Mouse (Mus musculus) R1 (cell line): ENCODE results near the gene Tnfaip8l3.

Source experiments
- DNase-seq: peaks from one replicate; pipeline ENCODE4 v3.0.0-alpha.2; 2018; ENCODE audit warnings: low read depth, low spot score

Tnfaip8l3 gene

DNA sequence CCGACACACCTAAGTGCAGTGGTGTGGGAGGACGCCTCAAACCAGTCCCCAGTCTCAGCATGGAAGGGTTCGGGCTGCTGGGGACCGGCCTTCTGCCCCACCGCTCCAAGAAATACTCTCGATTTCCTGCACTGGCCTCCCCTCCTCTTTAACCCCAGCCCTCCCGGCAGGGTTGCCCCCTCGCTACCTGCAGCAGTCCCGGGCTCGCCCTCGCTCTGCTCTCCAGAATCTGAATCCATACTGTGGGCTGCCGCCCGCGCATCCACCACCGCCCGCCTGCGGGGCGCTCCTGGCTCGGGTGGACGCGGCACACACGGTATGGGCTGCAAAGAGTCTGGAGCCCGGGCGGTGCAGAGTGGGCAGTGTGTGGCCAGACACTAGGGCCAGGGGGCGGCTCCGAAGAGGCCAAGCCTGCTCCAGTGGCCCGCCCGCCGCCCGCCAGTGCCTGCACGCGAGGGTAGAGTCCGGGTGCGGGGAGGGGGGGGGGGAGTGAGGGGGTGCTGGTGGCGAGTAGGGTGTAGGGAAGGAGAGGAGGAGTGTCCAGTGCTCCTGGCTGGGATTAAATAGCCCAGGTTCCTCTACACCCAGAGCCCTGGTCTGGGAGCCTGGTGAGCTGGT lies at the start of gene Tnfaip8l3:
Tnfaip8l3 (minus strand) TSS at position 357 of the 618 bp plus-strand sequence.
- DNase-seq: peak; percentile 31

DNA sequence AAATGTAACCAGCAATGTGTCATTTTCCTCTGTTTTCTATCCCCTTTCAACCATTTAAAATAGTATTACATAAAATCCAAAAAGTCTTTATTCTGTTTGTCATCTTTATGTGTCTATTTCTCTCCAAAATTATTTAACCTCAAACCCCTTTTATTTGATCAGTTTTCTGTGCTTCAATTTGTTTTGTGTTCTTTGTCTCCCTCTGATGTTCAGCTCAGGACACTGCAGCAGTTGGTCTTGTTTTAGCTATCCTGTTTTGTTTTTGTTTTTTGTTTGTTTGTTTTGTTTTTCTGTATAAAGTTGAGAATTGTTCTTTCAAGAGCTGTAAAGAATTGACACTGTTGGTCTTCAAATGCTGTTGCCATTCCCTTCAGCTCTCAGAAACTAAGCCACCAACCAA lies 44.5 kb upstream of the Tnfaip8l3 start:
- DNase-seq: peak; percentile 35

GRCm38 (mm10) chr9:54098636-54099035 lies 30.4 kb upstream of the Tnfaip8l3 start:
- peak; percentile 48 for DNase-seq

DNA sequence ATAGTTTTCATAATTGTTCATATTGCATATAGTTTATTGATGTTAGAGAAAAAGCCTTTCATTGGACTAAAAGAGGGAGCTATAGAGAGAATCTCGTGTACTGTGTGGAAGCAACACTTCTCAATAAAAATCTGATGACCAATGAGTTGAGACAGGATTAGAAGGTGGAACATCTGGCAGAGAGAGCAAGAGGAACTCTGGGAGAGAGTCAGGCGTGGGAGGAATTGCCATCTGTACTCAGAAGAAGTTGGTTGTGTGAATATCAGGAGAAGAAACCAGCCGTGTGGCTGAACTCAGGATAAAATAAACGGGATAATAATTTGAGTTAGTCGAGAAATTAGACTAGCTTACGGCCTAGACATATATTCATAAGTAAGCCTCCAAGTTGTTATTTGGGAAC lies 28.9 kb upstream of the Tnfaip8l3 start:
- no peak for DNase-seq

- DNase-seq: no peak
Measured at GRCm38 (mm10) chr9:54084245-54084644, 16.1 kb upstream of the Tnfaip8l3 start.

DNA sequence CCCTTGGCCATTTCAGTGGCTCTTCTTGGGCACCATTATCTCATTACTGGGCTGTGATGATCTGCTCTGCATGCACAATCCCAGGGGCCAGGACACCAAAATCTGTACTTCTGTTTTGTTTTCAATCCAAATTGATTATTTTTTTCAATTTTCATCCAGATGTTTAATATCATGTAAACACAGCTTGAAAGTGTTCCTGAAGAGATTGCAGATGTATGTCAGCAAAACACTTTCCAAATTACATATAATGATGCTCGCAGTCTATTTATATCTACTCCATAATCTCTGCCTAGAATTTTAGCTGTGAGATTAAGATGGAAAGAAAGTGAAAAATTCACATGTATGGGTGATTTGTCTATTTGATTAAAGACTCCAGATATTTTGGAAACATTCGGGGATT lies 9.6 kb upstream of the Tnfaip8l3 start:
- DNase-seq: no peak

DNA sequence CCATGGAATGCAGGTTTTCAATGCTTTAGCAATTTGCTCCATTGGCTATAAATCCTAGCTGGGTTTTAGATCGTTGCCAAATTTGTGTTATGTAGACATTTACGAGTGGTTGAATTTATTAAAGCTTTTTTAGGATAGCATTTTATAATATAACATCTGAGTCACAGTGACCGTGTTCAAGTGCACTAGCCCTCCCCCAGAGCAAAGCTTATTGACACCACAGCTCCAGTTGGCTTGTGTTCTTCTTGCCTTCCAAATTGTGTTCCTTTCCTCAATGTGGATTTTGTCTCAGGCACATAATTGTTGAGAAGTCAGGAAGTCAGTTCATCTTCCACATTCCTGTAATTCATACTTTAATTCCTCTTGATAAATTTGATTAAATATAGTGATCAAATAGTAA lies 6.7 kb upstream of the Tnfaip8l3 start:
- no peak for DNase-seq

- no peak for DNase-seq
Measured at GRCm38 (mm10) chr9:54073688-54074087, 5.5 kb upstream of the Tnfaip8l3 start.

- no peak for DNase-seq
Measured at GRCm38 (mm10) chr9:54071474-54072095, 3.4 kb upstream of the Tnfaip8l3 start.

GRCm38 (mm10) chr9:54069204-54069603 lies 1.0 kb upstream of the Tnfaip8l3 start:
- no peak for DNase-seq

- peak; percentile 73 for DNase-seq
Measured at GRCm38 (mm10) chr9:54068777-54069176, 589 bp upstream of the Tnfaip8l3 start.

DNA sequence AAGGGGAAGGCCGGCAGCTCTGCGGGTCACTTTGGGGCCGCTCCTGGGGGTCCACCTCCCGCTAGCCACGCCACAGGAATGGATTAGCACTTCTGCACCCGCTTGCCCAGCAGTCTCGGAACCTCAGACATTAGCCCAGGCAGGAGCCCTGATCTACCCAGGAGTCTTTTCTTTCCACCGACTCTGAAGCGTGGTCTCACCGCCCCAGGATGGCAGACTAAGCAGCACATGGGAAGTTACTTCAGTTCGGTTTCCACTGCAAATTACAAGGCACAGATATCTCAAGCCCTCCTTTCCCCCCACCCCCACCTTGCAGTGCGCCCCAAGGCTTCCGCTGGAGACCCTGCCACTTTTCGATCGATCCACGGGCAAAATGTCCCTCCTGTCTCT lies 551 bp downstream of the Tnfaip8l3 start:
- no peak for DNase-seq

DNA sequence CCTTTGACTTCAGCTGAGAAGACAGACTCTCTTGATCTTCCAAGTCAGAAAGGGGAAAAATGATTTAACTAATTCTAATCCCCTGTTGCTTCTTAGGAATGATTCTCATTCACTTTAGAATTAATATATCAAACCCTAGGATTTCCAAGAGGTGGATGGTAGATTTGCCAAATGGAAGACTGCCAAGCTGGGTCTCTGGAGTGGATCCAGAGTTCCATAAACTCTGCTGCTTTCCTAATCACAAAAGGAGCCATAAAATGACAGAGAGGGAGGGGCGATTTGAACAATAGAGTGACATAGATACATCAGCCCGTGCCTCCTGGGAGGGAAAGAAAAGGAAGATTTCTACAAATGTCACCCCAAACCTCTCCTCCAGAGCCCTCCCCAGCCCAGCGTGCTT lies 3.4 kb downstream of the Tnfaip8l3 start:
- DNase-seq: no peak

GRCm38 (mm10) chr9:54063655-54064054 lies 4.5 kb downstream of the Tnfaip8l3 start:
- DNase-seq: no peak

GRCm38 (mm10) chr9:54061666-54062065 lies 6.5 kb downstream of the Tnfaip8l3 start:
- DNase-seq: no peak

DNA sequence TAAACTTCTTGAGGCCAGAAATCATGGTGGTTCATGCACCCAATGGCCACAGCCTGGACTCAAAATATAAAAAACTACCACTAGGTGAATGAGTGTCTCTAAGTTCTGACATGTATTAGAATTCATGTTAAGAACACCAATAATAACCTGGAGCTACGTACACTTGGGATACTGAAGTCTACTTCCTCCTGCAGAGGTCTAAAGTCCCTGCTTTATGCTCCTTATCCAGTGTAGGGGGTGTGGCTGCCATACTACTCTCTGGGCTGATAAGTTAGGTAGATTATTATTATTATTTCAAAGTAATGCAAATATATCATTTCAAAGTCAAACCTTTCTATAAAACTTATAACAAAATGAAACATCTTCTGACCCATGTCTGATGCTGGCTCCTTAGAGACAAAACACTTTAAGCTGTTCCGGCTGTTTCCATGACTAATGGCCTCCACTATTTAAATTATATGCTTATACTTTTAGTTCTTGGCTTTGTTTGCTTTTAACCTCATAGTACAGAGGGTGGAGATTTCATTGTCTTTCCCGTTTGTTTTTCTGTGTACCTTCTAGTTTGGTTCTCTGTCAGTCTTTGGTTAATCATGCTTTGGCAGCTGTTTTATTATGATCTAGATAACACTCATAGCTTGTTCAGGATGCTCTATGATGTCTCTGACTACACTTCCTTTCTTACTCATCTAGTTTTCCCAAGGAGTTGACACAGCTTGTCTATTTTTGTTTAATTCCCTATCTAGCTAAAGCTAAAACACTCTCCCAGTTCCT lies 16.7 kb downstream of the Tnfaip8l3 start:
- DNase-seq: no peak

DNA sequence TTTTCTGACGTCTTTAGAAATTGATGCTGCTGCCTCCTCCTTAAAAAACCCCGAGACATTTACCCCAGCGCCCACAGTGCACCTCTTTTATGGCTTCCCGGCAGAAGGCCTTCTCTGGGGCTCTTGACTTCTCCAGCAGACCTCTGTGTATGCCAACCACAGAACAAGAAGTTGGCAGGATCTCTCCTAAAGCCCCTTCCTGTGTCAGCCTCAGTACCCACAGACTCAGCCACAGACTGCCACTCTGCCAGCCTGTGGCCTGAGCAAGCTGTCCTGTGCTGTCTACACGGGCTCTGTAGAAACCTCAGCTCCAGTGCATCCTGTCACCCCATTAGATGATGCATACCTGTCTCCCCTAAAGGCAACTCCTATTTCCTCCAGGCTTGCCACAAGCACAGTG lies 19.2 kb downstream of the Tnfaip8l3 start:
- no peak for DNase-seq

DNA sequence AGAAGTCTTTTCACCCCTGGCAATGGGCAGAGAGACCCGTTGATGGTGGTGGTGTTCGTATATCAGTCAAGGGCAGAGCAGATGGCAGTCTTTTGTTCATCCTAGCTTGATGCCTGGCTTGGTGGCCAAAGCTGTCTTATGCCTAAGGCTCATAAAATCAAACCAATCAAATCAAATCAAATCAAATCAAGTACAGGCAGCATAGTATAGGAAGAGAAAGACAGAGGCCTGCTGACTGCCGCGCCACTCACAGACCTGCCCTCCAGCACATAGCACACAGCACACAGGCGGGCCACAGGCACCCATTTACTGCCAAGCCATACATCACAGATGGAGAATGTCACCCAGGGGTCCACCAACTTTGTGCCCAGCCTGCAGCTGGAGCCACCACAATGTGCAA lies 25.1 kb downstream of the Tnfaip8l3 start:
- DNase-seq: no peak

- DNase-seq: no peak
Measured at GRCm38 (mm10) chr9:54037717-54038116, 30.5 kb downstream of the Tnfaip8l3 start.

DNA sequence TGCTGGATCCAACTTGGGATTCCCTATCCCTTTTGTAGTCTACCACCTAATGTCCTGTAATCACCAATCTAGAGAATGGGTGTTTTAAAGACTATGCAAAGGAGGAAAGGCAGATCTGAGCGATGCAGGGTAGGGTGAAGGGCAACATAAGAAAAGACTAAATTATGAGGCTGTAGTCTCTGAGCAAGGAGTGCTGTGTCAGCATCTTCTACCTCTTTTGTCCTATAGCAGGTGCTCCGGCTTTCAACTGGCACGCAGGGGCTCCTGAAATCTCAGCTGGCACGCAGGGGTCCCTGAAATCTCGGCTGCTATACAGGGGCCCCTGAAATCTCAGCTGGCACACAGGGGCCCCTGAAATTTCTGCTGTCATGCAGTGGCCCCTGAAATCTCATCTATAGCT lies 33.5 kb downstream of the Tnfaip8l3 start:
- no peak for DNase-seq

- DNase-seq: no peak
Measured at GRCm38 (mm10) chr9:54022795-54023194, 45.4 kb downstream of the Tnfaip8l3 start.

DNA sequence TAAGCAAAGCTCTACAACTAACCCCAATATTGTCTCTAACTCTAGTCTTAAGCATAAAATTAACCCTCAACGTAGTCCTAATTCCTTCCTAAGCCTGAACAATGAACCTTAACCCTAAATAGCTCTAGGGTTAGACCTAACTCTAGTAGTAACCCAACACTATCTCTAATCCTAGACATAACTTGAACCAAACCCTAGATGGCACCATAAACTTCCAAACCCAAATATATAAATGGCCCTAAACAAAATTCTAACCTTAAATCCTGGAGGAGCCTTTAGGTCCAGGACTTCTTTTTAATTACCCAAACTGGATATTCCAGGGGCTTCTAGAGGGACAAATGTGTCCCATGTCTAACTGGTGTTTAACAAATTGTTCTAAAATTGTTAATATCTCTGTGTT lies 73.7 kb downstream of the Tnfaip8l3 start:
- DNase-seq: no peak

DNA sequence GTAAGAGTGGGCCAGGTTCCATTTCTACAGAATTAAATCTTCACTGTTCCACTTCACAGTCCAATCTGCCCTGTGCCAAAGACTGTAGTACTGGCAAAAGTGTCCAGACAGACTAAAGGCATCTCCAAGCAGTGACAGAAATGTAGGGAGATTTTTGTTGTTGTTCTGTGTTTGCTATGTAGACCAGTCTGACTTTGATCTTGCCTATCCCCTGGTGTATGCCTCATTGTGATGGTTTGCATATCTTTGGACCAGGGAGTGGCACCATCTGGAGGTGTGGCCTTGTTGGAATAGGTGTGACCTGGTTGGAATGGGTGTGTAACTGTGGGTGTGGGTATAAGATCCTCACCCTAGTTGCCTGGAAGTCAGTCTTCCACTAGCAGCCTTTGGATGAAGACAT lies 75.6 kb downstream of the Tnfaip8l3 start:
- DNase-seq: peak; percentile 55
